Mouse (Mus musculus): ENCODE results near the gene Slc22a19. TPM values are rescaled to one million over a fixed set of nuclear protein-coding genes. Genes with fewer than 3 reads are reported as not detected.

Gene Slc22a19
- polyA plus RNA-seq, 1 experiment, result not detected

- H3K36me3 ChIP-seq (ENCODE audit: control insufficient read depth, insufficient read depth, low read length), result no peaks in the 10 kb centered on the region
- H3K4me3 ChIP-seq (ENCODE audit: low read depth, low read length), result no peak overlapping the region
- 73% methylated on average over 1 of the region's 1 CpGs for WGBS
- H3K27me3 ChIP-seq (ENCODE audit: control insufficient read depth, insufficient read depth, low read length), result no peaks in the 10 kb centered on the region
- TF ChIP-seq POLR2A (IDR thresholded peaks at IDR 0.05; ENCODE audit: low read depth, low read length), result no peak
- TF ChIP-seq CTCF (IDR thresholded peaks at IDR 0.05; ENCODE audit: extremely low read depth, insufficient read length, insufficient replicate concordance, low read depth, low read length), result no peak
- H3K27ac ChIP-seq (ENCODE audit: insufficient read depth, low read depth, low read length), result no peak overlapping the region
- H3K4me1 ChIP-seq (ENCODE audit: control insufficient read depth, insufficient read depth, insufficient read length, low read length), result no peaks in the 10 kb centered on the region
Observed at GRCm38 (mm10) chr19:7633786-7634185, 77.3 kb downstream of the Slc22a19 start.

DNA sequence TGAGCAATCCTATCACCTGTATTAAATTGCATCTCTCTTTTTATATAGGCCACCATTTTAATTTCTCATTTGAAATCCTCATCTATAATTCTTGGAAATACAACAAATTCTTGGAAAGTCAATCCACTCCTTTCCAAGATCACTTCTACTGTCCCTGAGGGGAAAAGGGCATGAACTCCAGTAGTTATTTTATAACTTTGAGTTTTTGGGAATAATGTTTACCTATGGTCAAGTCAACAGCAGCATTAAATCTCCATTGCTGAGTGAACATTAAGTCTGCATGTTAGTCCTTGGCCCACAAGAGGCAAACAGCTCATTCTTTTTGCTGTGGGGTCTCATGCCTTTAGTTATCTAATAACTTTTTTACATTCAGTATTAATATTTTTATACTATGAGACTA is 78.1 kb downstream of the Slc22a19 start:
- H3K4me3 ChIP-seq (ENCODE audit: low read depth, low read length), result no peak overlapping the region
- H3K27me3 ChIP-seq (ENCODE audit: control insufficient read depth, insufficient read depth, low read length), result no peaks in the 10 kb centered on the region
- TF ChIP-seq POLR2A (IDR thresholded peaks at IDR 0.05; ENCODE audit: low read depth, low read length) (no peak), CTCF (IDR thresholded peaks at IDR 0.05; ENCODE audit: extremely low read depth, insufficient read length, insufficient replicate concordance, low read depth, low read length) (no peak)
- no peaks in the 10 kb centered on the region for H3K36me3 ChIP-seq (ENCODE audit: control insufficient read depth, insufficient read depth, low read length)
- H3K27ac ChIP-seq (ENCODE audit: insufficient read depth, low read depth, low read length), result no peak overlapping the region
- no peaks in the 10 kb centered on the region for H3K4me1 ChIP-seq (ENCODE audit: control insufficient read depth, insufficient read depth, insufficient read length, low read length)

Other genes starting within 250 kb of the Slc22a19 start
- 66.3 and 95.6 TPM in 2 replicates for gene Rtn3, start 228.0 kb downstream of the Slc22a19 start, polyA plus RNA-seq (2012; rRNA removed)
- gene Atl3, start 217.3 kb downstream of the Slc22a19 start, polyA plus RNA-seq (2012; rRNA removed), result 1.3 and 2.6 TPM in 2 replicates
- gene Pla2g16, start 153.9 kb downstream of the Slc22a19 start, polyA plus RNA-seq (2012; rRNA removed), result 15.7 and 23.1 TPM in 2 replicates
- 1.2 and 2.9 TPM in 2 replicates for gene Lgals12, start 104.1 kb downstream of the Slc22a19 start, polyA plus RNA-seq (2012; rRNA removed)
- gene Hrasls5, start 98.8 kb downstream of the Slc22a19 start, polyA plus RNA-seq (2012; rRNA removed), result not detected in 2 replicates
- gene Slc22a26, start 91.4 kb upstream of the Slc22a19 start, polyA plus RNA-seq (2012; rRNA removed), result not detected in 2 replicates